Mouse (Mus musculus): ENCODE measurements at regions not wholly inside any gene's neighbourhood (a gene's known extent, or its start where the extent isn't known, plus 50 kb on each side); places are given as distances from the start of the nearest gene placed in this dataset.

DNA sequence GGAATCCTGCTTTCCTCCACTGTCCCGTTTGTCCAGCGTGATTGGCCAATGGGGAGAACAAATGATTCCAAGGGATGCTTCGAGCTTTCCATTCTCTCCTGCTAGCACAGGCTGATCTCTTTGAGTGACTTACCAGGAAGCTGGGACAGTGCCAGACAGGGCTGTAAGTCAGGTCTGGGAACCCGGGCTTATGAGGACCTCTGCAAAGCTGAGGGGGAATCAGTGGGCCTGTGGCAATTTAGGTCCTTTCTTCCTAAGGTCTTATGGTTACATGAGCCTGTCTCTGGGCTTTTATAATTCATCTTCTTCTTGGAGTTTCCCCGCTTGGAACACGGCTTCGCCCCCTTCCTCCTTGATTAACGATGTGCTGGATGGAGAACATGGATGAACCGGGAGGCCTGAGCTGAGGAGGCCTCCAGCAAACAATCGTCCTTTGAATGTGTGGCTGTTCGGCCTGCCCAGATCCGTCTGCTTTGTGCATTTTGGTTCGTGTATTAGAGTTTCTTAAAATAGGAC is 98.5 kb downstream of the Mis18a start:
- TF ChIP-seq CTCF (IDR thresholded peaks at IDR 0.05; ENCODE audit: borderline replicate concordance, insufficient read depth, low read depth, low read length) (no peak), POLR2A (IDR thresholded peaks at IDR 0.05; ENCODE audit: borderline replicate concordance, insufficient read depth, low read length) (no peak)

All from cerebellum, adult 2 months (tissue).